Mouse (Mus musculus) olfactory bulb, adult 2 months (tissue): ENCODE data around the gene Ksr2. TPM values are rescaled to one million over a fixed set of nuclear protein-coding genes. Genes with fewer than 3 reads are reported as not detected.

Experiments
- H3K27ac ChIP-seq: fragments of 200-500 bp; 2 replicates; pipeline ENCODE4 v1.5.1; 2012; ENCODE audit warnings: low read depth, low read length; ENCODE audit not compliant: insufficient read depth
- H3K4me1 ChIP-seq: fragments of 200-500 bp; 2 replicates; pipeline ENCODE4 v1.6.1; 2012; ENCODE audit warnings: low read length; ENCODE audit not compliant: control insufficient read depth, insufficient read depth
- H3K4me3 ChIP-seq: fragments of 200-500 bp; 2 replicates; pipeline ENCODE4 v1.5.1; 2012; ENCODE audit warnings: mild to moderate bottlenecking, low read depth, low read length, moderate library complexity; ENCODE audit not compliant: insufficient read depth
- CTCF ChIP-seq: fragments of 200-500 bp; IDR thresholded peaks from 2 replicates; pipeline ENCODE4 v1.5.1; 2012; ENCODE audit warnings: low read depth, mild to moderate bottlenecking, low read length, moderate library complexity; ENCODE audit not compliant: insufficient read depth
- POLR2A ChIP-seq: fragments of 200-500 bp; IDR thresholded peaks from 2 replicates; pipeline ENCODE4 v1.6.1; 2012; ENCODE audit warnings: mild to moderate bottlenecking, low read depth, low read length, moderate library complexity; ENCODE audit not compliant: insufficient read depth
- WGBS: fragments of 180-500 bp; shearing (Covaris S2); methylation state at CpG from one replicate; pipeline ENCODE4 v1.1.7; 2018; 5-methylcytosine and 5-hydroxymethylcytosine counted together
- polyA plus RNA-seq: library from polyadenylated mRNA; stranded (reverse); fragments of >200 nt; gene quantifications from 2 replicates; pipeline ENCODE4 v1.2.4, GENCODE M21; 2012; ENCODE audit warnings: low replicate concordance; ENCODE audit not compliant: missing spikeins, insufficient read depth, insufficient read length

Ksr2 gene
- polyA plus RNA-seq, 1 experiment: not detected

DNA sequence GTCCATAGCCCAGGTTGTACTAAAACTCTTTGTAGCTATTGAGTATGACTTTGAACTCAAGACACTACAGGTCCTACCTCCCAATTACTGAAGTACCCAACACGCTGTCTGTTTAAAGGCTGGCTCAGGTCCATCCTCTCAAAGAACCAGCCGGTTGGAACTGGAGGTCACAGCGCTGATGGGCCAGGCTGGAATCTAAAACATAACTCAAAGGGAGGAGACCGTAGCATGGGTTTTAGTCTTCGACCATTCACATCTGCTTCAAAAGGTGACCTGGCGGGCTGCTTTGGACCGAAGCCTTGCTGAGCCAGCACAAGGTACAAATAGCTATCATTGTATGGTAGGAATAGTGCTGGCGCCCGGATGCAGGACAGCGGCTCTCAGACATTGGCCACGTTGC is 26.5 kb downstream of the Ksr2 start:
- 76% methylated on average over 11 of the region's 11 CpGs for WGBS
- Histone ChIP-seq H3K4me3 (no peak overlapping the region), H3K27ac (no peak overlapping the region), H3K4me1 (peaks cover 15% of the 10 kb centered on the region)
- TF ChIP-seq POLR2A: no peak
- no peak for TF ChIP-seq CTCF

DNA sequence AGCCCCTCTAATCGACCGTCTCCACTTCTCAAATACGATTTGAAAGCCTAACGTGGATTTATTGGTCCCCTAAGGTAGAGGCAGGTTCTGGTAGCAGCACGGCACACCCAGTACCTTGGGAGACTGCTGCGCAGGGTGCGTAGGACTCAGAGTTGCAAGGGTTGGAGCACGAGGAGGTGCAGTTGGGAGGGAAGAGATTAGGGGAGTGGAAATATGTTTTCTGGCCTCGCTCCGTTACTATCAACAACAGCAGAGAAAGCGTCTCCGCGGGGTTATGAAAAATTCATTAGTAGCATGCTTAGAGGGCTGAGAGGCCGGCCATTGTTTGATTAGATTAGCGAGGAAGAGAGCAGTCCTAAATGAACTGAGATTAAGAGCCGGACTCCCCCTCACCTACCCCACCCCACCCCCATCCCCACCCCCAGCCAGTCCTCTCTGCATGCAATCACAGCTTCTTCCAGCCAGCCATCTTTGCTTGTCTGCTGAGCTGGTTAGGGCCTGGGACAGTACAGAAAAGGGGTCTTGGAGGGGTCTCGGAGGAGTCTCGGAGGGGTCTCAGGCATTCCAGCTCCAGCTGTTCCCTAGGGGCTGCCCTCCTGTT is 27.5 kb downstream of the Ksr2 start:
- WGBS: 41% methylated on average over 18 of the region's 18 CpGs
- TF ChIP-seq POLR2A: no peak
- no peak for TF ChIP-seq CTCF
- H3K4me1 ChIP-seq: peaks cover 16% of the 10 kb centered on the region
- no peak overlapping the region for H3K27ac ChIP-seq
- no peak overlapping the region for H3K4me3 ChIP-seq

DNA sequence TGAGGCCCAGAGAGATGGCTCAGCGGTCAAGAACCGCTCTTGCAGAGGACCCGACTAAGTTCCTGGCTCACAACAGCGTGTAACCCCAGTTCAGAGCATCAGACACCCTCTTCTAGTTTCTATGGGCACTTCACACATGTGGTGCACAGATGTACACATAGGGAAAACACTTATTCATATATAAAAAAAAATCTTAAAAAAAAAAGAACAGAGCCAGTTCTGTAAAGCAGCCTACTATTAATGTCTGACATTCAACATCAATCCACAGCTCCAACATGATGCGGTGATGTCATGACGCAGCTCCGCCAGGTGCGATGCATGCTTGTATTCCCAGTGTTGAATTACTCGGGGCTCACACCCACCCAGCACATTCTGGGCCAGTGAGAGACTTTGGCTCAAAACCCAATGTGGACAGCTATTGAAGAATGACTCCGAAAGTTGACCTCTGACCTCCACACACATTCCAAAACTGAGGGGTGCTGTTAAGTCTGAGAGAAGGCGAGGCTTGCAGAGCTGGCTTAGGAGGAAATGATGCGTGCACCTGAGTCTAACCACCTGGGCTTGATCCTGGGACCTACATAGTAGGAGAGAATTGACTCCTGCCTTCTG is 28.5 kb downstream of the Ksr2 start:
- 93% methylated on average over 12 of the region's 12 CpGs for WGBS
- H3K27ac ChIP-seq: no peak overlapping the region
- H3K4me3 ChIP-seq: no peak overlapping the region
- TF ChIP-seq POLR2A (no peak), CTCF (no peak)
- peaks cover 16% of the 10 kb centered on the region for H3K4me1 ChIP-seq

DNA sequence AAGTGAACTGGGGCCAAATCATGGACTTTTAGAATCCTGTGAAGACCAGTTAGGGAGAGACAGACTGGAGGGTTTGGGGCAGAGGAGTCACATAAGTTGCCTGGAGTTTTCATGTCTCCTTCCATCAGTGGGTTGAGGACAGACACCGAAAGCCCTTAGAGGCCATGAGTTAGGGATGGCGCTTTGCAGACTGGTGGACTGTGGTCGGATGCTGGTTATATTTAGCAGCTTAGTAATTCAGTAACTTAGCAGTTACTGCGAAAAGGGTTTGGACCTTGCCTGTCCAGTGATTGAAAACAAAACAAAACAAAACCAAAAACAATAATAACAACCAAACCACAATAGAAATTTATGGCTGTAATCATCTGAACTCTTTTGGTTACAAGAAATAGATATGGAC is 29.3 kb downstream of the Ksr2 start:
- no peak for TF ChIP-seq POLR2A
- no peak for TF ChIP-seq CTCF
- Histone ChIP-seq H3K27ac (no peak overlapping the region), H3K4me3 (no peak overlapping the region), H3K4me1 (peaks cover 16% of the 10 kb centered on the region)
- 92% methylated on average over 4 of the region's 4 CpGs for WGBS

DNA sequence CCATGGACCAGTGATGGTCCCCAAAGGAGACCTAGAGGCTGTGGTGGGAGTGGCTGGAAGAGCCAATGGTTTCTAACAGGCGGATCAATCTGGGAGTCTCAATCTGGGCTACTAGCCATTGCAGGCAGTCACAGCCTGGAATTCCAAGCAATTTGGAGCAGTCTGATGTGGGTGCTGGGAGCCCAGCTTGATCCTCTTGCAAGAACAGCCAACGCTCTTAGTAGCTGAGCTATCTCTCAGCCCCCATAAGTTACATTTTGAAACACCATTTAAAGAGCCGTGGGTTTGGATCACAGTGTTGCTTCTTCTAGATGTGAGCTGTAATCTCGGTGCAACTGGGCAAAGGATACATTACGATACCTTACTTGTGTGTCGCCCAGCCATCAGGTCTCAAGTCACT is 30.1 kb downstream of the Ksr2 start:
- no peak overlapping the region for H3K4me3 ChIP-seq
- peaks cover 16% of the 10 kb centered on the region for H3K4me1 ChIP-seq
- no peak for TF ChIP-seq CTCF
- TF ChIP-seq POLR2A: no peak
- WGBS: 86% methylated on average over 6 of the region's 6 CpGs
- H3K27ac ChIP-seq: no peak overlapping the region

DNA sequence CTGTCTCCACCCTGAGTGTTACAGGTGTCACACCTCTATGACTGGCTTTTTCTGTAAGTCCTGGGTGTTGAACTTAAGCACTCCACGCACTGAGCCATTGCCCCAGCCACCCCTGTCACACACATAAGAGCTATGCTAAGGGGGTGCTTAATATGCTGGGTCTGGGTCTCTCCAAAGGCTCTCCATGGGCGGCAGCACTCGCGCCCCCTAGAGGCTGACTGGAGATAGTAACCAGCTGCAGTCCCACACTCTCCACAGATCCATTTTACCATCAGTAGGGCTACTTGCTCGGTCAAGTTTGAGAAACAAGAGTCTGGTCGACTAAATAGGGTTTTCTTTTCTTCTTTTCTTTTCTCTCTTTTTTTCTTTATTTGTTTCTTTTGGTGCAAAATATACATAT is 33.9 kb downstream of the Ksr2 start:
- no peak overlapping the region for H3K4me3 ChIP-seq
- no peak overlapping the region for H3K27ac ChIP-seq
- H3K4me1 ChIP-seq: peaks cover 2% of the 10 kb centered on the region; the same call in 1 of the 2 replicates
- WGBS: 48% methylated on average over 6 of the region's 6 CpGs
- TF ChIP-seq POLR2A (no peak), CTCF (peak; percentile 29; the same call in 1 of the 2 replicates)

DNA sequence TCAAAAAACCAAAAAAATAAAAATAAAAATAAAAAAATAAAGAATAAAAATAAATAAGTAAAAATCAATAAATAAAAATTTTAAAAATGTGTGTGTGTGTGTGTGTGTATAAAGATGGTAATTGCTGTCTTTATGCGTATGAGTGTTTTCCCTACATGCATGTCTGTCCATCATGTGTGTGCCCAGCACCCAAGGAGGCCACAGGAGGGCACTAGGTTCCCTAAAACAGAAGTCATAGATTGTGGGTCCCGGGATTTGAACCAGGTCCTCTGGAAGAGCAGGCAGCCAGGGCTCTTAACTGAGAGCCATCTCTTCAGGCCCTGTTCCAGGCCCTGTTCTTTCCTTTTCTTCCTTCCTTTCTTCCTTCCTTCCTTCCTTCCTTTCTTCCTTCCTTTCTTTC is 38.2 kb downstream of the Ksr2 start:
- WGBS: 97% methylated on average over 2 of the region's 2 CpGs
- Histone ChIP-seq H3K4me3 (no peak overlapping the region), H3K27ac (no peak overlapping the region), H3K4me1 (peaks cover 10% of the 10 kb centered on the region)
- TF ChIP-seq POLR2A: no peak
- no peak for TF ChIP-seq CTCF

DNA sequence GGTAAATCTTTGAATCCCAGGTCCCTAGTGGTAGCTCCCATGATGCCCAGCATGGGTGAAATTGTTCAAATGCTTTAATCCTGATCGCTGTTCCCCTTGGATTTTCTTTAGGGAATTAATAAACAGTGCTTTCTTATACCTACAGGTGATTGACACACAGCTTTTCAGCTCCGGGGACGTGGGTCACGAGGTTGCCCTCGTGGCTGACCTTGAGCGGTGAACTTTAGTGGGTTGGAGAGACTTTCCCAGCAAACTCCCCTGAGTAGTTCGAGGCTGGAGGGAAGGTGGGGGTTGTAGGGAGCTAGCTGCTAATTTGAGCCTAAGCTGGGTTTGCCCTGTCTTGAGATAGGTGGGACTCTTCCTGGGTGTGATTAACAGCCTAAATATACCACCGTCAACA is 41.7 kb downstream of the Ksr2 start:
- H3K27ac ChIP-seq: no peak overlapping the region
- peaks cover 16% of the 10 kb centered on the region for H3K4me1 ChIP-seq
- 49% methylated on average over 8 of the region's 8 CpGs for WGBS
- H3K4me3 ChIP-seq: no peak overlapping the region
- no peak for TF ChIP-seq POLR2A
- TF ChIP-seq CTCF: no peak

DNA sequence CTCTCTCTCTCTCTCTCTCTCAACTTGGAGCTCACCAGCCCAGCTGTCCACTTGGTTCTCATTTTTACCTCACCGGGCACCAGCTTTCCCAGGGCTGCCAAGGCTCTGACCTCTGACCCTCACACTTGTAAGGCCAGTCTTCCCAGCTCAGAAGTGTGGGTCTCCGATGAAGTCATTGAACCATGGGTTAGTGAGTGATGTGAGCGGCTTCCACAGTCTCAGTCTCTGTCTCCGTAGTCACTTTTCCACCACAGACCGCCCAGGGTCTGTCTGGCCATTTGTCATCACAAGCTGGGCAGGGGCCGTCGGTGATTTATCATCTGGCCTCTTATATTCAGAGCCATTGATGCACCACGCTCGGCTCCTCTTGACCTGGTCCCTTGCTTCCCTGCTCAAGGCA is 43.3 kb downstream of the Ksr2 start:
- no peak for TF ChIP-seq CTCF
- TF ChIP-seq POLR2A: no peak
- WGBS: 90% methylated on average over 9 of the region's 9 CpGs
- no peak overlapping the region for H3K4me3 ChIP-seq
- H3K4me1 ChIP-seq: peaks cover 16% of the 10 kb centered on the region
- no peak overlapping the region for H3K27ac ChIP-seq
